Mouse (Mus musculus) Muller cell, postnatal 12 days (primary cell): ENCODE data around the gene Galk1.

ENCODE experiments used
- DNase-seq: peaks from one replicate; pipeline ENCODE4 v3.0.0-alpha.2; 2015; ENCODE audit errors: inconsistent ontology term

Galk1 gene

GRCm38 (mm10) chr11:116011529-116012261 is 824 bp downstream of the Galk1 start:
- no peak for DNase-seq

- no peak for DNase-seq
These were observed 1.6 kb downstream of the Galk1 start for GRCm38 (mm10) chr11:116010948-116011347.

GRCm38 (mm10) chr11:116010146-116010545 is 2.4 kb downstream of the Galk1 start:
- DNase-seq, result no peak

GRCm38 (mm10) chr11:116009661-116010060 is 2.9 kb downstream of the Galk1 start:
- DNase-seq, result no peak

- DNase-seq, result no peak
These were observed 3.6 kb downstream of the Galk1 start for GRCm38 (mm10) chr11:116008832-116009375.

GRCm38 (mm10) chr11:116008411-116008810 is 4.1 kb downstream of the Galk1 start:
- no peak for DNase-seq

GRCm38 (mm10) chr11:116007095-116007850 is 5.2 kb downstream of the Galk1 start:
- no peak for DNase-seq

- DNase-seq, result no peak
These were observed 6.7 kb downstream of the Galk1 start for GRCm38 (mm10) chr11:116005701-116006419.

GRCm38 (mm10) chr11:116004840-116005700 is 7.4 kb downstream of the Galk1 start:
- DNase-seq, result peak; percentile 82

- no peak for DNase-seq
These were observed 8.2 kb downstream of the Galk1 start for GRCm38 (mm10) chr11:116004186-116004823.

- DNase-seq, result no peak
These were observed 9.6 kb downstream of the Galk1 start for GRCm38 (mm10) chr11:116002894-116003293.

- no peak for DNase-seq
These were observed 10.8 kb downstream of the Galk1 start for GRCm38 (mm10) chr11:116001725-116002124.

GRCm38 (mm10) chr11:116000607-116001006 is 11.9 kb downstream of the Galk1 start:
- DNase-seq, result peak; percentile 54

GRCm38 (mm10) chr11:115999538-116000143 is 12.9 kb downstream of the Galk1 start:
- DNase-seq, result peak; percentile 55

- DNase-seq, result no peak
These were observed 13.5 kb downstream of the Galk1 start for GRCm38 (mm10) chr11:115999027-115999426.

- DNase-seq, result no peak
These were observed 14.9 kb downstream of the Galk1 start for GRCm38 (mm10) chr11:115997662-115998061.

GRCm38 (mm10) chr11:115997047-115997446 is 15.5 kb downstream of the Galk1 start:
- no peak for DNase-seq

GRCm38 (mm10) chr11:115995256-115995655 is 17.3 kb downstream of the Galk1 start:
- DNase-seq, result no peak

- peak; percentile 54 for DNase-seq
These were observed 20.4 kb downstream of the Galk1 start for GRCm38 (mm10) chr11:115992098-115992497.

- DNase-seq, result no peak
These were observed 22.8 kb downstream of the Galk1 start for GRCm38 (mm10) chr11:115989686-115990085.
